Mouse (Mus musculus) effector memory CD4-positive, alpha-beta T cell, adult 5 months (primary cell): ENCODE results near the gene Tbc1d8. TPM values are rescaled to one million over a fixed set of nuclear protein-coding genes. Genes with fewer than 3 reads are reported as not detected.

Experiments
- polyA plus RNA-seq: library from polyadenylated mRNA; unstranded; fragments of 100-300 nt; shearing (Covaris generic); gene quantifications from one replicate; pipeline ENCODE4 v1.2.1, GENCODE M21; 2017

Gene Tbc1d8
- polyA plus RNA-seq: 0.47 TPM

DNA sequence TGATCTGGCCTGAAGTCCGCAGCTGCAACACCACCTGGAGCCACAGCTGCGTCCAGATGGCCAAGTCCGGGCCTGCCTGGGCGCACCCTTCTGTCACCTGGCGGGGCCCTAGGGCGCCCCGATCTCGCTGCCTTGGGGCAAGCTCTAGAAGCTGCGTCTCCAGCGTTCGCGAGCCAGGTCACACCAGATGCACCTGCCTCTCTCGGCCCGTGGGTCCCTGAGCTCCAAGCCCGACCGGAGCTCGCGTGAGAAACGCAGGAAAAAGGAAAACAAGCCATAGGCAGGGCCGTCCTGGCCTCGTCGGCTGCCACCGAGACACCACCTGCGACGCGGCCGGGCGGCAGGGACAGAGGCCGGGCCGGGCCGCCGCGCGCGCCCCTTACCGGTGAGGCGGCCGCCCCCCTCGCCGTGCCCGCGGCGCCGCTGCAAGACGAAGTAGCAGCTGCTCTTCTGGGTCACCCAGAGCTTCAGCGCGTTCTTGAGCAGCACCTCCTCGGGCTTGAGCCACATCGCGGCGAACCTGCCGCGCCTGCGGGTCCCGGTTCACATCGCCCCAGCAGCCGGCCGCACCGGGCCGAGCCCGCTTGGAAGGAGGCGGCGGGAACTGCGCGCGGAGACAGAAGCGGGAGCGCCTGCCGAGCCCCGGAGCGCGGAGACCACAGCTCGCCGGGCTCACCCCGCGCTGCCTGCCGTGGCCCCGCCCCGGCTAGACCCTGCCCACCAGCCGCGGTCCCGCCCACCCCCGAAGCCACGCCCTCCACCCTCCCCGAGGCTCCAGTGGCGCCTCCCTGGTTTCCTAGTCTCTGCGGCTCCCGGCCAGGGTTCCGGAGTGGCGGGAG is at the start of gene Tbc1d8:
Gene Tbc1d8, minus strand, starts transcription at position 699 of the 839 bp plus-strand sequence.

DNA sequence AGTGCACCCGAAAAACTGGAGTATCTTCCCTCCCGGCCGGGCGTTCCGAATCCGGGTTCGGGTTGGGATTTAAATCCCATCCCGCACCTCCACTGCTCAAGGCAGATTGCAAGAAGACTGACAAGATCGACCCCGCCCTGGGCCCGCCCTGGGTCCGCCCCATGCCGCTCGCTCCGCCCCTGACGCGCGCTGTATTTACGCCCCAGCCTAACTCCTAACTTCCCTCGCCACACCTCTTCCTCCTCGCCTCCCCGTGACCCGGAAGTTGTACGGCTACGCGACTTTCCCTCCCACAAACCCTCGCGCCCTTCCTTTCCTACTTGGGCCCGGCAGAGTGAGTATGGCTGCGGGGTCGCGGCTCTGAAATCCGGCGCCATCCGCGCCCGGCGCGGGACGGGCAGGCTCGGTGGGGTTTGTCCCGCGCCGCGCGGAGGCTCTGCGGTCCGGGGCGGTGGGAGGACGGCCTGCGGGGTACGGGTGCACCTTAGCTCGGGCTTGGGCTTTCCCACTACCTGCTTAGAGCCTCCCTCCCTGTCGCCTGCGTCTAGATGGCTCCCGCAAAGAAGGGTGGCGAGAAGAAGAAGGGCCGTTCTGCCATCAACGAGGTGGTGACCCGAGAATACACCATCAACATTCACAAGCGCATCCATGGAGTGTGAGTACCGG is 110.8 kb downstream of the Tbc1d8 start, which contains the start of gene Rpl31:
Gene Rpl31, plus strand, starts transcription at position 242 of the 666 bp plus-strand sequence.

Other genes with a start within 250 kb of the Tbc1d8 start
- 284 TPM for gene Rpl31, start 110.9 kb downstream of the Tbc1d8 start, polyA plus RNA-seq
- 29.9 TPM for gene Cnot11, start 56.2 kb upstream of the Tbc1d8 start, polyA plus RNA-seq
- gene Rnf149, start 98.7 kb upstream of the Tbc1d8 start, polyA plus RNA-seq: 25.3 TPM
- not detected for gene Creg2, start 172.7 kb upstream of the Tbc1d8 start, polyA plus RNA-seq
- gene Rfx8, start 242.2 kb upstream of the Tbc1d8 start, polyA plus RNA-seq: not detected